Mouse (Mus musculus) testis, adult 2 months (tissue): ENCODE results near the gene Klf13.

ENCODE experiments used
- CTCF ChIP-seq: fragments of 200-500 bp; IDR thresholded peaks from 2 replicates; pipeline ENCODE4 v1.5.1; 2012; ENCODE audit warnings: low read depth, mild to moderate bottlenecking, inconsistent platforms, low read length, moderate library complexity; ENCODE audit not compliant: control insufficient read depth, insufficient read depth, insufficient replicate concordance
- POLR2A ChIP-seq: fragments of 200-500 bp; IDR thresholded peaks from 2 replicates; pipeline ENCODE4 v1.6.1; 2012; ENCODE audit warnings: low read depth, mild to moderate bottlenecking, inconsistent platforms, low read length, moderate library complexity; ENCODE audit not compliant: control insufficient read depth

DNA sequence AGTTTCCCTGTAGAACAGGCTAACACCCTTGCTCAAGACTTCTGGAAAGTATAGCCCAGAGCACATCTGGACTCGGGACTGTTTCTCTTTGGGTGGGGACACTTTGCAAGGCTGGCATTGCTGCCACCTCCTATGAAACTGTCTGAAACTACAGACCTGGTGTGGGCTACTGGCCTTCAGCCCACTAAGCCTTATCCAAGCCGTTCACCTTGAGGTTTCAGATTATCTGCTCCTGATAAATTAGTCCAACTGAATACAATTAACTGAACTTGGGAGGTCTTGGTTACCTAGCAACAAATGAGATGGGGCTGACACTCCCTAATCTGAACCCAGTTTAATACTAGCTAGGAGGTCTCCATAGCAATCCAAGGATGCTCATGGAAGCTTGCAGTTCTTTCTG, 16.1 kb downstream of the Klf13 start:
- no peak for TF ChIP-seq CTCF
- TF ChIP-seq POLR2A: no peak
